Mouse (Mus musculus): ENCODE results near the gene Lnx2.

The Lnx2 gene

GRCm38 (mm10) chr5:147052309-147052558 is 24.2 kb downstream of the Lnx2 start:
- DNase-seq (ENCODE audit: inconsistent ontology term), result no peak

GRCm38 (mm10) chr5:147051500-147052308 is 24.7 kb downstream of the Lnx2 start:
- DNase-seq (ENCODE audit: inconsistent ontology term), result peak; percentile 71

- no peak for DNase-seq (ENCODE audit: inconsistent ontology term)
Observed at GRCm38 (mm10) chr5:147050816-147051499, 25.4 kb downstream of the Lnx2 start.

GRCm38 (mm10) chr5:147049544-147050209 is 26.7 kb downstream of the Lnx2 start:
- DNase-seq (ENCODE audit: inconsistent ontology term), result no peak

- DNase-seq (ENCODE audit: inconsistent ontology term), result no peak
Observed at GRCm38 (mm10) chr5:147045929-147046328, 30.5 kb downstream of the Lnx2 start.

GRCm38 (mm10) chr5:147045311-147045710 is 31.1 kb downstream of the Lnx2 start:
- no peak for DNase-seq (ENCODE audit: inconsistent ontology term)

- DNase-seq (ENCODE audit: inconsistent ontology term), result no peak
Observed at GRCm38 (mm10) chr5:147043240-147043844, 33.0 kb downstream of the Lnx2 start.

- no peak for DNase-seq (ENCODE audit: inconsistent ontology term)
Observed at GRCm38 (mm10) chr5:147041965-147042937, 34.1 kb downstream of the Lnx2 start.

- no peak for DNase-seq (ENCODE audit: inconsistent ontology term)
Observed at GRCm38 (mm10) chr5:147039394-147039793, 37.0 kb downstream of the Lnx2 start.

GRCm38 (mm10) chr5:147037601-147038000 is 38.8 kb downstream of the Lnx2 start:
- DNase-seq (ENCODE audit: inconsistent ontology term), result no peak

- DNase-seq (ENCODE audit: inconsistent ontology term), result no peak
Observed at GRCm38 (mm10) chr5:147036661-147037060, 39.7 kb downstream of the Lnx2 start.

- no peak for DNase-seq (ENCODE audit: inconsistent ontology term)
Observed at GRCm38 (mm10) chr5:147036028-147036427, 40.4 kb downstream of the Lnx2 start.

GRCm38 (mm10) chr5:147035301-147035700 is 41.1 kb downstream of the Lnx2 start:
- no peak for DNase-seq (ENCODE audit: inconsistent ontology term)

- no peak for DNase-seq (ENCODE audit: inconsistent ontology term)
Observed at GRCm38 (mm10) chr5:147034283-147034682, 42.1 kb downstream of the Lnx2 start.

- DNase-seq (ENCODE audit: inconsistent ontology term), result no peak
Observed at GRCm38 (mm10) chr5:147033155-147033554, 43.2 kb downstream of the Lnx2 start.

GRCm38 (mm10) chr5:147031281-147031680 is 45.1 kb downstream of the Lnx2 start:
- DNase-seq (ENCODE audit: inconsistent ontology term), result no peak

GRCm38 (mm10) chr5:147024331-147025034 is 51.9 kb downstream of the Lnx2 start:
- DNase-seq (ENCODE audit: inconsistent ontology term), result no peak

GRCm38 (mm10) chr5:147023245-147023970 is 53.0 kb downstream of the Lnx2 start:
- DNase-seq (ENCODE audit: inconsistent ontology term), result peak; percentile 25

- DNase-seq (ENCODE audit: inconsistent ontology term), result no peak
Observed at GRCm38 (mm10) chr5:147021546-147022265, 54.7 kb downstream of the Lnx2 start.

Data from Muller cell, postnatal 12 days (primary cell).